Mouse (Mus musculus) C2C12 (cell line): ENCODE data around the gene Gucy2c. TPM values are rescaled to one million over a fixed set of nuclear protein-coding genes. Genes with fewer than 3 reads are reported as not detected.
A peak's percentile ranks its signal among the peaks of the same experiment; 100 is the strongest.

Source experiments
- H3K27me3 ChIP-seq: one replicate; pipeline ENCODE4 v1.6.1; 2011; ENCODE audit not compliant: control insufficient read depth, insufficient read depth, insufficient read length
- H3K36me3 ChIP-seq: one replicate; pipeline ENCODE4 v1.6.1; 2011; ENCODE audit not compliant: control insufficient read depth, insufficient read depth
- H3K4me3 ChIP-seq: one replicate; pipeline ENCODE4 v1.5.1; 2011; ENCODE audit warnings: mild to moderate bottlenecking, control low read depth; ENCODE audit not compliant: poor library complexity, insufficient read depth, severe bottlenecking
- H3K79me2 ChIP-seq: one replicate; pipeline ENCODE4 v1.6.1; 2011; ENCODE audit not compliant: control insufficient read depth, insufficient read depth
- H3K79me3 ChIP-seq: one replicate; pipeline ENCODE4 v1.6.1; 2011; ENCODE audit warnings: low read depth, control low read depth
- H3ac ChIP-seq: one replicate; pipeline ENCODE3; 2011; ENCODE audit warnings: low read depth; ENCODE audit not compliant: control insufficient read depth, insufficient read length
- CEBPB ChIP-seq: IDR thresholded peaks from one replicate; pipeline ENCODE4 v1.6.1; 2011; ENCODE audit warnings: low read depth, mild to moderate bottlenecking, control low read depth, moderate library complexity
- CTCF ChIP-seq: IDR thresholded peaks from one replicate; pipeline ENCODE4 v1.5.1; 2011; ENCODE audit not compliant: control insufficient read depth, insufficient read depth, insufficient read length
- FOSL1 ChIP-seq: IDR thresholded peaks from one replicate; pipeline ENCODE4 v1.8.0; 2011; ENCODE audit warnings: mild to moderate bottlenecking, low read length; ENCODE audit not compliant: poor library complexity, insufficient read depth, severe bottlenecking
- MAX ChIP-seq: IDR thresholded peaks from one replicate; pipeline ENCODE4 v1.6.1; 2011; ENCODE audit warnings: mild to moderate bottlenecking, control low read depth
- MYOD1 ChIP-seq: IDR thresholded peaks from one replicate; pipeline ENCODE4 v1.6.1; 2011; ENCODE audit warnings: low read depth; ENCODE audit not compliant: control insufficient read depth, insufficient read length
- MYOG ChIP-seq: IDR thresholded peaks from one replicate; pipeline ENCODE4 v1.6.1; 2011; ENCODE audit not compliant: control insufficient read depth, insufficient read length; ENCODE audit errors: extremely low read depth
- USF1 ChIP-seq: IDR thresholded peaks from one replicate; pipeline ENCODE4 v1.6.1; 2011; ENCODE audit warnings: low read depth, mild to moderate bottlenecking, control low read depth, moderate library complexity
- long read RNA-seq, 2 experiments: library from polyadenylated mRNA; unstranded; transcript quantifications; one replicate each; pipeline ENCODE4 v2.0.0; 2019 to 2020
- polyA plus RNA-seq: library from polyadenylated mRNA; unstranded; fragments of >200 nt; fragmentation: generic; extraction: Trizol; gene quantifications from one replicate; pipeline ENCODE4 v1.2.1, GENCODE M21; 2012; ENCODE audit warnings: missing spikeins

Gucy2c gene
- 0.01 TPM for polyA plus RNA-seq
- long read RNA-seq, experiment 1, result 0 reads
- long read RNA-seq, experiment 2, result 0 reads

DNA sequence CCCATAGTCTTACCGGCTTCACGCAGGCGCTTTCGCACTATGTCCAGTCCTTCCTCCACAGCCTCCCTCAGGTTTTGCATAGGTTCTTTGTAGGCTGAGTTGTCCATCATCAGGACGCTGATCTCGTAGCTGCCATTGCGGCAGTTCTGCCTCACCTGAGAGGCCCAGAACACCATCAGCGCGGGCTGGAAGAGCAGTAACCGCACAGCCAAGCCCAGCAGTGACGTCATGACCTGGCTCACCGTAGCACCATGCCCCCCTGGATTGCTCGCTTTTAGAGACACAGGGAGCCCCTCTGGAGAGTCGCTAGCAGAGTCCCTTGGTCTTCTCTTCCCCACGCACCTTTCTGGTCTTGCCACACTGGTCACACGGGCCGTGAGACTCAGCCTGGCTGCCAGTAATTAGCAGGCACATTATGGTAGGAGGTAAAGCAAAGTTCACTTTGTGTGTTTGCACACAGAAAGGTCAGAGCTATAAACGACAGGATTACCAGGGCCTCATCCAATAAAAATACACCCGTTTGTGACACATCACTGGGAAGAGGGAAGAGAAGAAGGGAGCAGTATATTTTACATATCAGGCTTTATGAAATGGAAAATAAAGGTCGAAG is at the start of gene Gucy2c:
Gene Gucy2c (minus strand): TSS at position 389 of the 610 bp plus-strand sequence.
- Histone ChIP-seq H3K79me3 (no peaks in the 10 kb centered on the region), H3K36me3 (no peaks in the 10 kb centered on the region), H3K27me3 (peaks cover 7% of the 10 kb centered on the region), H3K4me3 (no peak within 1 kb of the TSS), H3K79me2 (no peaks in the 10 kb centered on the region), H3ac (no peak within 1 kb of the TSS)
- TF ChIP-seq CTCF (no peak), MAX (no peak), MYOD1 (no peak), FOSL1 (no peak), CEBPB (no peak), USF1 (no peak), MYOG (no peak)

DNA sequence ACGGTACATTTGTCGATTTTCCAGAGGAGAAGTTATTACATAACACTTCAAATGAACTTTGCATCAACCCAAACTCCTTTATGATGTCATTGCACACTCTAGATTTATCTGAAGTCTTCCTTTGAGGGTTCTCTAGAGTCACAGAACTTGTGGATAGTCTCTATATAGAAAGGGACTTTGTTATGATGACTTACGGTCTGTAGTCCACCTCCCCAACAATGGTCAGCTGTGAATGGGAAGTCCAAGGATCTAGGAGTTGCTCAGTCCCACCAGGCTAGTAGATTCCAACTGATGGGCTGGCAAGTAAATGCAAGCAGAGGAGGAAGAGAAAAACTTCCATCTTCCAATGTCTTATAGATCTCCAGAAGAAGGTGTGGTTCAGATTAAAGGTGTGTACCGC is 47.1 kb upstream of the Gucy2c start:
- H3ac ChIP-seq, result peak overlapping the region; percentile 66
- peaks cover 20% of the 10 kb centered on the region for H3K36me3 ChIP-seq
- H3K79me2 ChIP-seq, result peaks cover 37% of the 10 kb centered on the region
- peak overlapping the region; percentile 38 for H3K4me3 ChIP-seq
- H3K27me3 ChIP-seq, result no peaks in the 10 kb centered on the region
- TF ChIP-seq MYOG (no peak), FOSL1 (no peak), CTCF (no peak), MAX (no peak), USF1 (no peak), MYOD1 (no peak), CEBPB (no peak)
- peaks cover 28% of the 10 kb centered on the region for H3K79me3 ChIP-seq

DNA sequence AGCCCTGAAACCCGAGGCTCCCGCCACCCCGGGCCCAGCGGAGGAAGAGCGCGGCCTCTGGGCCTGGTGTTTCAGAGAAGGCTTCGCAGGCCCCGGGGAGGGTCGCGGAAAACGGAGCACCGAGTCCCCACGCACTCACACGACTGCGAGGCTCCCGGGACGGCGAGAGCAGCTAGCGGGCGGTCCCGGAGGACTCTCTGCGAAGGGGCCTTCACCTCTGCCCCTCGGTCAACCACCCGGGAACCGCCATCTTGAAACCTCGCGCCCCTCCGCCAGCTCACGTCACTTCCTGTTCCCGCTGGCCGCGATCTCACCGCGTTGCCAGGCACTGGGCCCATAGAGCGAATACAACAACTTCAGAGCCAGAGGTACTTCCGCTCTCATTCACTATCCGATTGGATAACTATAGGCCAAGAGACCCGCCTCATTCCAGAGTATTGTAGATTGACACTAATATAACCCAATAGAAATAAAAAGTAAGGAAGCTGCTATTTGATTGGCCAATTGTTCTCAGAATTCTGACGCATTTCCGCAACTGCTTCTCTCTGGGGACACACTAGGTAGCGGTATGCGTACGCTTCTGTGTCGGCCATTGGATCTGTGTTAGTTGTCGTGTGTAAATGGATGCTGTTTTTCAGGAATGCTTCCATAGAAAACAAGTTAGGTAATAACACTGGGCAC is 46.5 kb upstream of the Gucy2c start, which contains the start of gene Wbp11:
Gene Wbp11 (minus strand): TSS at position 353 of the 681 bp plus-strand sequence.
- Histone ChIP-seq H3K4me3 (peak within 1 kb of the TSS; percentile 92), H3ac (peak within 1 kb of the TSS; percentile 77), H3K27me3 (no peaks in the 10 kb centered on the region), H3K79me2 (peaks cover 40% of the 10 kb centered on the region), H3K79me3 (peaks cover 28% of the 10 kb centered on the region), H3K36me3 (peaks cover 23% of the 10 kb centered on the region)
- TF ChIP-seq MYOD1, result no peak
- TF ChIP-seq CTCF, result no peak
- no peak for TF ChIP-seq CEBPB
- TF ChIP-seq FOSL1, result no peak
- TF ChIP-seq USF1, result no peak
- TF ChIP-seq MYOG, result no peak
- TF ChIP-seq MAX, result no peak

DNA sequence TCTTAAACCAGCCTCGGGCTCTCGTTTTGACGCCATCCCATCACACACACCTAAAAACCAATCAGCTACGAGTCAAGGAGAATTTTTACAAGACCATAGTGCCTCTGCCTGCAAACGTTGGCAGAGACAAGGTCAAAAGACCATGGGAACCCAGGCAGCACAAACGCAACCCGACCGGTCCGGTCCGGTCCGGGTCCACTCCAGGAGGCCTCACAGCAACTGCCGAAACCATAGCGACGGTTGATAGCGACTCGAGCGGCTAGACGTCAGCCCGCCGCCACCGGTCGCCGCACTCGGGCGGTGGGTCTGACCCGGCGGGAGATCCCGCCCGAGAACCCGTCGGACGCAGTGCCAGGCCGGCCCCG is 45.9 kb upstream of the Gucy2c start, which contains the start of gene BC049715:
Gene BC049715 (plus strand): TSS at position 111 of the 365 bp plus-strand sequence.
- H3K36me3 ChIP-seq, result peaks cover 28% of the 10 kb centered on the region
- peaks cover 29% of the 10 kb centered on the region for H3K79me3 ChIP-seq
- peak within 1 kb of the TSS; percentile 77 for H3ac ChIP-seq
- no peaks in the 10 kb centered on the region for H3K27me3 ChIP-seq
- peaks cover 45% of the 10 kb centered on the region for H3K79me2 ChIP-seq
- no peak for TF ChIP-seq FOSL1
- H3K4me3 ChIP-seq, result peak within 1 kb of the TSS; percentile 92

DNA sequence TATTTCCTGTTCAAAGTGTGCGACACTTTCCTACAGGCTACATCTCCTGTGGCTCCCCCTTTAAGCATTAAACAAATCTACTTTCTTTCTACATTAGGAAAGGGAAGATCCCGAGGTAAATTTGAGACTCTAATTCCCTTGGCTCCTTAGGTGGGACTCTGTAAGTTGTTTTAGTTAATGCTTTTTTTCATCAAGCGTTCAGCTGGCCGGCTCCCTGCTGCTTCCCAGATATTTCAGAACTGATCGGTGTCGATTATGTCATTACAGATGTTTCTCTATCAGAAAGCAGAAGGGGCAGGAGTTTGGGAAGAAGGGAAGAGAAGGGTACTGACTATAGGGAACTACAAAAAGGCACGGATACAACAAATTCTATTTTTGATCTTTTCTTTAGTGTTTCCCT is 45.6 kb upstream of the Gucy2c start:
- Histone ChIP-seq H3K36me3 (peaks cover 32% of the 10 kb centered on the region), H3K27me3 (no peaks in the 10 kb centered on the region), H3ac (peak overlapping the region; percentile 77), H3K79me2 (peaks cover 49% of the 10 kb centered on the region), H3K4me3 (peak overlapping the region; percentile 92), H3K79me3 (peaks cover 32% of the 10 kb centered on the region)
- TF ChIP-seq FOSL1 (no peak), MYOG (no peak), CEBPB (no peak), CTCF (no peak), USF1 (no peak), MAX (no peak), MYOD1 (no peak)
